Mouse (Mus musculus) urinary bladder, postnatal 10 days (tissue): Measurements from ENCODE around the gene Comtd1.

ENCODE experiments used
- DNase-seq: peaks from one replicate; pipeline ENCODE4 v3.0.0; 2022; ENCODE audit warnings: low spot score

Gene Comtd1

DNA sequence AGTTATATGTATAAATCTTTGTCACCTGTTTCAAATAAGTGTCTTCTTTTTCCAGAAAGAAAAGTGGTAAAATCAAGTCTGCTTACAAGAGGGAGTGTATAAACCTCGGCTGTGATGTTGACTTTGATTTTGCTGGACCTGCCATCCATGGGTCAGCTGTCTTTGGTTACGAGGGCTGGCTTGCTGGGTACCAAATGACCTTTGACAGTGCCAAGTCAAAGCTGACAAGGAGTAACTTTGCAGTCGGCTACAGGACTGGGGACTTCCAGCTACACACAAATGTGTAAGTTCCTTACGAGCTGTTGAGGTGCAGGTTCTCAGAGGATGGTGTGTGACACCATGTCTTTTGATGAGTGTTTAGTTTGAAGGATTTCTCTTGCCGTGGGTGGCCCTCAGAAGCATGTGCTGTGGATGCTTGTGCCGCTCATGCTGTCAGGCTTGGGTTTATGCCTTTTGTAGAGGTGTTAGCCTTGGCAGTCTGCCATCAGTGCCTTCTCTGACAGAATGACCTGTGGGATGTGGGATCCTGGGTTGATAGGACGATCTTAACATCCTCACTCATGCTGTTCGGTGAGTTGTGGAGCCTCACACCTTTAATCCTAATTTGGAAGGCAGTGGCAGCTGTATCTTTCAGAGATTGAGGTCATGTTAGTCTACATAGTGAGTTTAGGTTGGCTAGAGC lies 10.3 kb downstream of the Comtd1 start:
- no peak for DNase-seq

DNA sequence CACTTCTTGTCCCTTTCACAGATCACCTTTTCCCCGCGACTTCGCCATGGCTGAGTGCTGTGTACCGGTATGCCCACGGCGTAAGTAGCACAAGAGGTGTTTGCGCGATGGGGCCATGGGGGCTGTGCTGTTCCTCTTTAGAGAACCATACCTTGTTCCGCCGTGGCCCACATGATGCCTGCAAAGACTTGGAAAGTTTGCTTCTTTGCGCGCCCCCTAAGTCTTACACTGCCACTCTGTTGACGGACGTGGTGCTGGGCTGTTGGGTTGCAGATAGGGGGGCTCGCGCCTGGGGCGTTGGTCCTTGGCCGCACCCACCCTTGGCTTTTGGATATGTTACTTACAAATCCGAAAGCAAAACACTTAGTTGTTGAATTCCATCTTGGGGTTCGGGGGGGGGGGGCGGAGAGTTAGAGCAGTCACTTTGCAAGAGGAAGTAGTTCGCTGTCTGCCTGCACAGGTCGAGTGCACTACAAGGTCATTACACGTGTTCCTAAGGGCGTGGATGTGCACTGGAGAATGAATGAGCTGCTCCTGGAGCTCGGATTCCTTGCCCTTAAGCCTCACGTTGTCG lies 16.9 kb downstream of the Comtd1 start:
- no peak for DNase-seq

DNA sequence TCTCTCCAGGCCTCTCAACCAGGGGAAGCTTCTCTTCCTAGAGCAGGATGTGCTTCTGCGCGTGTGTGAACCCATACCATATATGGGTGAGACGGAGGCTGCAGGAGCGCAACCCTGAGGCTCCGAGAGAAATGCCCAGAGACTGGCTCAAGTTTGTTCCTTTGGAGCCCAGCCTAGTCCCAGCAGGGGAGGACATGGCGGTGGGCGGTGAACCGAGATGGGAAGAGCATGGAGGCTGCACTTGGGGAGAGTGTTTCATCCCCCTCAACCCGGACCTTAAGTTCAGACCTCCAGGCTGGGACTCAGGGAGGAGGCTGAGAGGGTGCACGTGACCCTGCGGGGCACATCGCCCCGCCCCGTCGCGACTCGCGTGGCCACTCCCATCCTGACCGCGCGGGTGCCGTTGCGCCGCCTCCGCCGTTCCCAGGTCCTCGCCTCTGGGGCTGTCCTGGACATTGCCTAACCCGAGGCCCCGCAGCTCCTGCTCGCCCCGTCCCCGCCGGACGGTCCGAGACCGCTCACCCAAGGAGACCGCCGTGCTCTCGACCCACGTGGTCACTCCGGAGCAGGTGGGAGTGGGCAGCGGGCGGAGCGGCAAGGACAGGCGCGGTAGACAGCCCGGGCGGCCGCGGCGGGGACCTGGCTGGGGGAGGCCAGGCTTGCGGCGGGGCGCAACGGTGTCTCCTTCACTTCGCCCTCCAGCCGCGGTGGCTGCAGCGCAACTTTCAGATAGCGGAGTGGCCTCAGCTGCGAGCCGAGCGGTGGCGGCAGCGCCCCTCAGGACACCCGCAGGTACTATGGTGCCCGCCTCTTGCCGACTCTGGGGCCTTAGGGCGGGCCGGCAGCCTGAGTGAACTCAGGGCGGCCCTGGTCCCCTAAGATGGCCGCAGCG lies 17.7 kb downstream of the Comtd1 start:
- peak; percentile 82 for DNase-seq

DNA sequence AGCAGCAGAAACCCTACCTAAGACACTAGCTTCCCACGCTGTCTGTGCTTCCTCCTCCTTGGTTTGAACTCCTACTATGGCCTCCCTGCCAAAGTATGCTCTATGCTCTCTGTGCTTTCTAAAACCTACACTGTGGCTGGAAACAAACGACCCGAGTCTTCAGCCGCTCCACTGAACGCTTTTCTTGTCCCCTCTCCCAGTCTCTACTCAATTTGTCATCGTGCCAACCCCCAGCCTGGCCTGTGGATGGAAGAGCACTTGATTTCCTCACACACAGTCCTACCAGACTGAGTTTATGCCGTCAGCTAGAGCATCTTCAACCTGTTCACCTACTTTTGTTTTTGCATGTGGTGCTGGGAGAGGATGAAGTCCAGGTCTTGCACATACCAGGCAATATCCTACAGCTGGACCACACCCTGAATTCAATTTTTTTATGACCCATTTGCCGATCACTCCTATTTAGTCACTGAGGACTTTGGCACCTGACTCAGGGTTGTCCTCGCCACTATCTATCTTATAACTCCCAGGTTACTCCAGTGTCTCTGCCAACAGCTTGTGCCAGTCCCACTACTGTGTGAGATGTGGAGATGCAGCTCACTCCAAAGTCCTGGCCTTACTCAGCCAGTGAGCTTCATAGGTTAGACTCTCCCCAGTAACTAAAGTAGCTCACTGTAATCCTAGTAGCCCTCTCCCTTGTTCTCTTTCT lies 22.8 kb downstream of the Comtd1 start:
- DNase-seq: no peak

DNA sequence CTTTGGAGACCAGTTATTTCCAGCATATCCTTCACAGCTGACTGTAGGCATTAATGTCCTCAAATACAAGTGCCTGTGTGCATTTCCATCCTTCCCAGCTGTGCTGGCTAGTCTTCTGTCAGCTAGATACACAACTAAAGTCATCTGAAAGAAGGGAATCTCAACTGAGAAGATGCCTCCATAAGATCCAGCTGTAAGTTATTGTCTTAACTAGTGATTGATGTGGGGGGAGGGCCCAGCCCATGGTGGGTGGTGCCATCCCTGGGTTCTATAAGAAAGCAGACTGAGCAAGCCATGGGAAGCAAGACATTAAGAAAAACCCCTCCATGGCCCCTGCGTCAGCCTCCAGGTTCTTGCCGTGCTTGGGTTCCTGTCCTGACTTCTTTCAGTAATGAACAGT lies 23.8 kb downstream of the Comtd1 start, which contains the start of gene Vdac2:
Gene Vdac2 (plus strand): TSS at position 301 of the 400 bp plus-strand sequence.
- no peak for DNase-seq

DNA sequence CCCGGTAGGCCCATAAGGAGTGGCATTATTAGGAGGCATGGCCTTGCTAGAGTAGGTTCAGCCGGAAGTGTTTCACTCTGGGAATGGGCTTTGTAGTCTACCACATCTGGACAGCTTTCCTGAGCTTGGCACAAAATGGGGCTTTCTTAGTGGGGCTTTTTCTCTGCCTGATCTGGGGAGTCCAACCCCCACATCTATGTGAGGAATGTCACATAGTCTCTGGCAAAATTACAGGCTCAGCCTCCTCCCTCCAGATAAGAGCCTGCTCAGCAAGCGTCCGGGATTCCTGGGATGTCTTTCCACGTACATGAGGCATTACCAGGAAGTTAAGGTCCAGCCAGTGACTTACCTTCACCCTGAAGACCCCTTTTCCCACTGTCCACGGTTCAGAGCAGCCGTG lies 24.9 kb downstream of the Comtd1 start:
- no peak for DNase-seq

DNA sequence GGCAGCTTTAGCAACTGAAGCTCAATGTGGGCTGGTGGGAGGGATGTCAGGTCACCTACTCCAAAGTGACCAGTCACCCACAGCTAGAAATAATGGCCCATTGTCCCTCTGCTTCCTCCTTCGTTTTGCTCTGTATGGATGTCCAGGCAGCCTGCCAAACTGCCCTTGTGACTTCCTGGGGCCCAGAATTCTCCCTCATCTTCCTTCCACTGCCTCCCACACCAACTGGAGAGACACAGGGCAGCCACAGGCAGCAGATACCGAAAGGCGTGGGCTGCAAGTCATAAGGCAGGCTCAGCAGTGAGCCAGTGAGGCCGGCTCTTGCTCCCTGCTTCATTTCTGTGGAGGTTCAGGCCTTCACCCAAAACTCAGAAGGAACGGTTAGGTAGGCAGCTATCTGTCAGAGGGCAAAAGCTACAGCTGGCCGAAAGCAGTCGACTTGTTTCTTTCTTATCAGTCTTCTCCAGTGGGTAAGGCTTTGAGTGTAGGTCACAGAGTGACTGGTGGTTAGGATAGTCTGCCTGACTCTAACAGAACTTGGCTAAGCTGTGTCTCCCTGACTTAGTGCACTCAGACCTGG lies 25.9 kb downstream of the Comtd1 start:
- no peak for DNase-seq

DNA sequence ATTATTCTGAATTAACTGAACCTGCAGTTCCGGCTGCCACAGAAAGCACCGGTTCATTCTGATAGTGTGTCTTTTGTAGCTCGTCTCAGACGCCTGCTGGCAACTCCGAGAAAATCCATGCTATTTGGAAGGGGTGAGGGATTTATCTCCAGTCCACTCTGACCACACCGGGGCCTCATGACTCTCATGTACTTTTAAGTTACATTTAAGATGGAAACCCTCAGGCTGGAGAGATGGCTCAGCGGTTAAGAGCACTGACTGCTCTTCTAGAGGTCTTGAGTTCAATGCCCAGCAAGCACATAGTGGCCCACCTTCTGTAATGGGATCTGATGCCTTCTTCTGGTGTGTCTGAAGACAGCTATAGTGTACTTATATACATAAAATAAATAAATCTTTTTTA lies 26.5 kb downstream of the Comtd1 start:
- no peak for DNase-seq

DNA sequence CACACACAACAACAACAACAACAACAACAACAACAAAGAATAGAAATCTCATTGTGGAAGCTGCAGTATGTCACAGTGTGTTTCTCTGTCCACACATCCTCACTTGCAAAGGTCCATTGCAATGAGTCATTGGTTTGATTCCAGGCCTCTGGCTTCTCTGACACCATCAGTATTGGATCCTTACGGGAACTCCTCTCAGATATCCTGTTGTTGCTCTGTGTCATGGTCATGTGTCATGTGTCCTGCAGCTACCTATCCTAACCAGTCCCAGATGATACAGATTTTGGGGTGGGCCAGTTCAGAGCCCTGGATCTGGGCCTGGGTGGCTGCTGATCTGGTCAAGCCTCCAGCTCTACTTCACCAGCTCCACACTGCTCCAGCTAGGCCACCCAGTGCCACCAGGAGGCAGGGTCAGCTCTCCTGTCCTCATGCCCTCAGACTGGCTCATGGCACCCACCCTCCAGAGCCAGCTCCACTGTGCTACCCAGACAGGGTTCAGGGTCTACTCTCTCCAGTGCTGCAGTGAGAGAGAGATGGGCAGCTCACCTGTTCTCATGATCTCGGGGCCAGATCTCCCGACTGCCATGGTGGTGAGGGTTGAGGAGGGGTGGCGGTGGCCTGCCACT lies 27.8 kb downstream of the Comtd1 start:
- DNase-seq: no peak

DNA sequence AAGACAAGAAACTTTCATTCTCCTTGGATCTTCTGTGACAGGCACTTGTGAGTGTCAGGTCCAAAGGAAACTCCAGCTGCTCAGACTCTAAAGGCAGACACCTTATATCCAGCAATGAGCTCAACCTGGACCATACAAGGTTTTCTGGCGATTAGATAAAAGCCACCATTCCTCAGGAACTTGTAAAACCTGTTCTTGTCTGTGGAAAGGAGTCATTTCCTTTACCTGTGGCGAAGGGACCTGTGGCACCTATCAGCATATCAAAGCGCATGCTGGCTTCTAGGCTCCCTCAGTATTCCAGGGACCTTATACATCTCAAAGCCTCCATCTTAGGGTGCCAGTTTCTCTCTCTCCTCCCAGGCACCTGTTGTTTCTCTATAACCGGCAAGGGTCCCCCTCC lies 31.3 kb downstream of the Comtd1 start:
- DNase-seq: no peak

DNA sequence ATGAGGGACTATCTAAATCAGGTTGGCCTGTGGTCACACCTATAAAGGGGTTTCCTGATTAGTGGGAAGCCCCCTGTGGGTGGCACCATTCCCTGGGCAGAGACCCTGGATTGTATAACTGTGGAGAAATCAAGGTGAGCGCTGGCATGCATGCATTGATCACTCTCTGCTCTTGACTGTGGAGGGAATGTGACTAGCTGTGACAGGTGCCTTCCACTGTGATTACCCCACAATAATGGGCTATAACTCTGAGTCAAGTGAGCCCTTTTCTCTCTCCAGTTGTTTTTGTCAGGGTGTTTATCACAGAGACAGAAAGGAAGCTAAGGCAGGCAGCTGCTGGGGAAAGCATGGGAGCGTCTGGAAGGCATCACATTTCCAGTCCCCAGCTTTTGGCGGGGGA lies 32.5 kb downstream of the Comtd1 start:
- DNase-seq: no peak

DNA sequence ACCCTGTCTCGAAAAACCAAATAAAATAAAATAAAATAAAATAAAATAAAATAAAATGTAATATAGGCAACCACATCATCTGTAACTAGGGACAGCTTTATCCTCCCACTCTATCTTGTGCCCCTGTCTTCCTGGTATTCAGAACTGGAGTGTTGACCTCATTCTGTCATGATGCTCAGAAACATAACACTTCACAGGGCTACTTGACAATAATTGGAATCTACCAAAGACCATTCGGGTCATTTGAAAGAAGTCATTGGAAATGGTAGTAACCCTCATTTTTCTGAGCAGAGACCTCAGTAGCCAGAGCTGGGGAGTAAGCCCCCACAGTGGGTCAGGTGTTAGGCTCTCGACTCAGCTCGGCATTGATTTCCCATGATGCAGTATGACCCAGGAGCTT lies 34.2 kb downstream of the Comtd1 start:
- no peak for DNase-seq

DNA sequence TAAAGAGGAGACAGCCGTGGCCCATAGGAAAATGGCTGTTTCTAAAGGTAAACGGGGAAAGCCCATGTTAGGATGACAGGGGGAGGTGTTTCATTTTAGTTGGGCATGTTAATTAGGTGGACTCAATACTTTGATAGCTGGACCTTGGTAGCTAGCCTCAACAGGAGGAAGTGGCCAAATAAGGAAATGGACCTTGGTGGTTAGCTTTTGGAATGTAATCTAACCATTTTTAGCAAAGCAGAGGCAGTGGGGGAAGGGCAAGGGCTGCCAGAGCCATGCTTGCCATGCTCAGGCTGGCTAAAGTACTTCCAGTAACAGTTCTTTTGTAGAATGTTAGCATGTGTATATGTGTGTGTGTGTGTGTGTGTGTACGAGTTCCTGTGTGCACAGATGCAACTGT lies 34.9 kb downstream of the Comtd1 start:
- no peak for DNase-seq

DNA sequence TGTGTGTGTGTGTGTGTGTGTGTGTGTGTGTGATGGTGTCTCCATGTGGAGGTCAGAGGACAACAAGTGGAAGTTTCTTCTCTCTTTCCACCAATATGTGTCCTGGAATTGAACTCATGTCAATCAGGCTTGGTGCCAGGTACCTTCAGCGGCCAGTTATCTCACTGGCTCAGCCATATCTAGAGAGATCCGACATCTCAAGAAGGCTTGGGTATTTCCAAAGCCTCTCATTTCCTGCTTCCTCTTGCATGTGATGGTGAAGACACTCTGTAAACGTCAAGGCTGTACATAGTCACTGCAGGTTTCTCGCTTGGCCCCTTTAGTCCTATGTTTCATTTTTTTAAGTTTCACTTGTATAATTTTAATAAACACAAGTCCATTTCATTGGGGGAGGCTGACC lies 35.6 kb downstream of the Comtd1 start:
- DNase-seq: no peak

DNA sequence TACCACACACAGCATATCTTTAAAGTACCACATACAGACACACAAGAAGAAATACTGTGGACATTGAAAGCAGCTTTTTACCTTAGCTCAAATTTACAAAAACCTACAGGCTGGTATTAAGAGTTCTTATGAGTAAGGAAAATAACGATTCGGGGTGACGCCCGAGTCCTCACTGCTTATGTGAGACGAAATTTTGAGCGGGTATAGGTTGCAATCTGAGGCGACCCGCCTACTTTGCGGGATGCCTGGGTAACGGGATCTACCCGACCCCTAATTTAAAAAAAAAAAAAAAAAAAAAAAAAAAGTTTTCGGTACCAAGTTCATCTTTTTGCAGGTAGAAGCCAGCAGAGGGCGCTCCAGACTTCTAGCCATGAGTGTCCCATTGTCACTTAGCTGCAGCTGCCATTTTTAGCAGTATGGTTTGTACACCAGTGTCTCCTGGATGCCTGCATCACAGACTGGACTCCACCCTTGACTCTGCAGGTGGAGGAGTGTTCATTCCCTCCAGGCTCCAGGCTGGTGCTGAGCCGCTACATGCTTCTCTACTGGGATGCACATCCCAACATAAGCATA lies 36.1 kb downstream of the Comtd1 start:
- no peak for DNase-seq

DNA sequence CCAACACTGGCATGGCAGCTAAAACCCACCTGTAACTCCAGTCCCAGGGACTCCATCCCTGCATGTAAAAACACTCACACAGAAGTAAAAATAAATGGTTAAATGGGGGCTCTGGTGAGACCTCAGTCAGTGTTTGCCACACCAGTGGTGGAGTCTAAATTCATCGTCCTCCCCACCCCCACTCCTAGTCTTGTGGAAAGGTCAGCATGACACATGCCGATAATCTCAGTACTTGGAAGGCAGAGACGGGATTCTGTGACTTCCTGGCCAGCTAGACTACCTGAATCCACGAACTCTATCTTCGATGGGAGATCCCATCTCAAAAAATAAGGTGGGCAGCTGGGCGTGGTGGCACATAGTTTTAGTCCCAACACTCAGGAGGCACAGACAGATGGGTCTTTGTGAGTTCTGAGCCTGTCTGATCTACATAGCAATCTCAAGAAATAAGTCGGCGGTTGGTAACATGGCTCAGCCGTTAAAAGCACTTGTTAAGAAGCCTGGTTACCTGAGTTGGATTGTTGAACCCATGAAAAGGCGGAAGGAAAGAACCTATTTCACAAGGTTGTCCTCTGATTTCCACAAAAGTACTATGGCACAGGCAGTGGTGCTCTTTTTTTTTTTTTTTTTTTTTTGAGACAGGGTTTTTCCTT lies 36.9 kb downstream of the Comtd1 start:
- no peak for DNase-seq

DNA sequence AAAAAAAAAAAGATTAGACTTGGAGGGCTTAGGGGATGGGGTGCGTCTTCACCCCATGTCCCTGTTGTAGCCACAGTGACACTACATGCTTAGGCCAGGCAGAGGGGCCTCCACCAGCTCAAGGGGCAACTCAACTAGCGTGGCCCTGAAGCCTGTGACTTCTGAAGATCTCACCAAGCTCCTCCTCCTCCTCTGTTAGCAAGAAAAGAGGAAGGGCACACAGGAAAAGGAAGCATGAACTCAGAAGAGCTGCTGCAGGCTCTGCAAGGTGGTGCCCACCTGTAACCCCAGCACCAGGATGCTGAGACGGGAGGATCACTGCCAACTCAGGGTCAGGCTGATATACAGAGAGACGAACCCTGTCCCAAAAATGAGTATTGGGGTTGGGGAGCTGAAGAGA lies 37.5 kb downstream of the Comtd1 start:
- DNase-seq: no peak

DNA sequence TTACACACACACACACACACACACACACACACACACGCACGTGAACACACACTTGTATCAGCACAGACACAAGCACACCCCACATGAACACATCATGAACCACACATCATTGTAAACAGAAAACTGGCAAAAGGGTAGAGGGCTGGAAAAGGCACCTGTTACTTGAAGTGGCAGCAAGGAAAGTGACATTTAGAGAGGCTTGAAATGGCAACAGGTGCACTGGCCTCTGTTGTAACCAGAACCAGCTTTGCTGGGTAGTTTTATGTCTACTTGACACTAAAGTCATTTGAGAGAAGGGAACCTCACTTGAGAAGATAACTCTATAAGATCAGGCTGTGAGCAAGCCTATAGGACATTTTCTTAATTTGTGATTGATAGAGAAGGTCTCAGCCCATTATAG lies 39.4 kb downstream of the Comtd1 start:
- DNase-seq: no peak

DNA sequence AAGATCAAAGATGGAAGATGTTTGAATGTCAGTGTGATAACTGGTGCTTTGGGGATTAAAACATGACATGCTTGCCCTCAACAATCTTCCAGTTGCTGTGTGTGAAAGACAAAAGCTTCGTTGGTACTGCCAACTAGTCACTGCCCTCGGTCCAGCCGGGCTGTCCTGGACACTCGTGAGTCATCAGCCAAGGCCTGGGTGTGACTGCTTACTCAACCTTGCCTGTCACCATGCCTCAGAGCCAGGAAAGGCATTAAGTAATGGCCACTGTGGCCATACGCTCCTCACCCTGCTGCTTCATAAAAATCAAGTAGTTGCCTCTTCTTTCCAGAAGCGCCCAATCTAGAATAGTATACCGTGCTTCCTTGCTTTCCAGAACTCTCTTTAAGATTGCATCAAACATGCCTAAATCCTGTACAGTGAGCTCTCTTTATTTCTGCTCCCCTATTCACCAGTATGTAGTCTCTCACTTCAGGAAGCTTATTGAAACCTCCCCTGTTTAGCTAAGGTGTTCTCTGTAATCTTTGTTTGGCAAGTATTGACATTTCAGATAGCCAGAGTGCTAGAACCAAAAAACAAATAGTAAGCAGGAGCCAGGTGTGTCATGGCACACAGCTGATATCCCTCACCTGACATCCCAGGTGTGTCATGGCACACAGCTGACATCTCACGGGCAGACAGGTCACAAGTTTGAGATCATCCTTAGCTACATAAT lies 40.4 kb downstream of the Comtd1 start:
- no peak for DNase-seq

DNA sequence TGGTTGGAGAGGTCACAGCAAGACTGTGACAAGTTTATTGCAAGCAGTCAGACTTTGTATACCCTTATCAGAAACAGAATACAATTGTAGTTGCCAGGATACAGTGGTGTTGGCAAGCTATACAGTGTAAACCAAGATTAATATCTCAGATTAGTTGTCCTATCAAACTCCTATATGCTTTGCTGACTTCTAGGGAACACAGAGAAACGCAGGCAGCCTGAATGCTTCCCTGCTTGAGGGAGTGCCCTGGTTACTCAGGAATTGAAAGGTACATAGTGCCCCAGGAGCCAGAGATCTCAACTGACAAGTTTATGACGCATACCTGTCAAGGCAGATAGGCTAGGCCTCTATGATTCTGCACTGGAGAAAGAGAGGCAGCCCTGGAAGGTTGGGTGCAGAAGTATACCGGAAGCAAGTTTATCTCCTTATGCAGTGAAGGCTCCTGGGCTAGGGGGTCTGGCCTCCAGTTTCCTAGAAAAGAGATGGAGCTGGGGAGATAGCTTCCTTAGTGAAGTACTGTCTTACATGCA lies 42.1 kb downstream of the Comtd1 start:
- no peak for DNase-seq
